ENCODE assay signal across 8 mouse cellular contexts in the genomic region with DNA sequence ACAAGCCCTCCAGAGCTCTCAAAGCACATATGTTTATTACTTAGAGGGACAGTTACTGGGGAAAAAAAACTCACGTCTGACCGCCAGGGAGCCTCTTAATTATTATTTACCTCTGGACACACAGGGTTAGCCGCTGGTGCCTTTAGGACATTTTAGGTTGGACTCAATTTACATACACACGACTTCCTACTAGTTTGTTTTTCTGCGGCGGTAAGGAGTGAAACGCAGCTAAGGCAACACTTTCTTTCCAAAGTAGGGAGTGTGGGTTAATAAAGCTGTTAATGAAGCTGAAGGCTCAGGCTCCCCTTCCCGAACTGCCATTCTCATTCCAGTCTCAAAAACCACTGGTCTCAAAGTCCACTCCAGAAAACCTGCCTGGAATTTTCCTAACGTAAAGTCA.
DNase-seq lines count a peak whose midpoint lies in the region; ATAC-seq and TF ChIP-seq lines count a peak whose summit lies in the region.

No protein-coding gene starts in this region.

- H3K9ac ChIP-seq in embryonic facial prominence, embryonic 12.5 days, result 0 out of 2 replicates have a peak overlapping the region, but pooled peaks have one; percentile 31
- peak overlapping the region; percentile 72 for H3K9ac ChIP-seq in kidney, embryonic 16.5 days (replicated peaks; ENCODE audit: low read length)
- H3K9ac ChIP-seq in neural tube, embryonic 12.5 days, result peak overlapping the region; percentile 44

- intact Hi-C loops in left cerebral cortex, adult 2 months (cut with DNase I), result loop anchor here (2.0 kb wide), 1 partner anchor 29 kb away; no protein-coding TSS in a partner anchor
- intact Hi-C loops in left cerebral cortex, postnatal 36 days (cut with DNase I), result loop anchor here (5.0 kb wide), 1 partner anchor 274 kb away; no protein-coding TSS in a partner anchor

- no peak; the same call in 1 of the 2 replicates for TF ChIP-seq CTCF in left cerebral cortex, adult 2 months (IDR thresholded peaks at IDR 0.05)

- no peak for DNase-seq in left cerebral cortex, adult 2 months (ENCODE audit: extremely low spot score in 1 of 2, low spot score in 2 of 2)
- DNase-seq in left cerebral cortex, postnatal 36 days (ENCODE audit: low spot score in 2 of 2), result no peak
- DNase-seq in embryo, embryonic 10.5 days (ENCODE audit: low spot score), result no peak
- no peak for DNase-seq in thymus, postnatal 25 days
- DNase-seq in cerebellum, adult 11 months, result no peak

- H3K27me3 ChIP-seq in embryonic facial prominence, embryonic 12.5 days, result no peaks in the 10 kb centered on the region
- no peaks in the 10 kb centered on the region for H3K27me3 ChIP-seq in kidney, embryonic 16.5 days (ENCODE audit: insufficient read depth, low read length)
- no peaks in the 10 kb centered on the region for H3K27me3 ChIP-seq in neural tube, embryonic 12.5 days (replicated peaks)

- no peaks in the 10 kb centered on the region for H3K9me3 ChIP-seq in embryonic facial prominence, embryonic 12.5 days
- no peaks in the 10 kb centered on the region for H3K9me3 ChIP-seq in kidney, embryonic 16.5 days (ENCODE audit: low read length)
- no peaks in the 10 kb centered on the region; the same call in 1 of the 2 replicates for H3K9me3 ChIP-seq in neural tube, embryonic 12.5 days

- peaks cover 25% of the 10 kb centered on the region; the same call in 1 of the 2 replicates for H3K36me3 ChIP-seq in embryonic facial prominence, embryonic 12.5 days
- H3K36me3 ChIP-seq in kidney, embryonic 16.5 days (ENCODE audit: insufficient read depth, low read length), result peaks cover 20% of the 10 kb centered on the region
- H3K36me3 ChIP-seq in neural tube, embryonic 12.5 days, result peaks cover 12% of the 10 kb centered on the region

- peak overlapping the region; percentile 56 for H3K4me3 ChIP-seq in left cerebral cortex, adult 2 months
- H3K4me3 ChIP-seq in embryonic facial prominence, embryonic 12.5 days, result peak overlapping the region; percentile 27
- H3K4me3 ChIP-seq in kidney, embryonic 16.5 days (ENCODE audit: low read length), result peak overlapping the region; percentile 55
- peak overlapping the region; percentile 20 for H3K4me3 ChIP-seq in neural tube, embryonic 12.5 days

- peak overlapping the region; percentile 85 for H3K27ac ChIP-seq in left cerebral cortex, adult 2 months
- peak overlapping the region; percentile 79 for H3K27ac ChIP-seq in embryonic facial prominence, embryonic 12.5 days
- H3K27ac ChIP-seq in kidney, embryonic 16.5 days (ENCODE audit: low read length), result peak overlapping the region; percentile 96
- H3K27ac ChIP-seq in neural tube, embryonic 12.5 days, result 0 out of 2 replicates have a peak overlapping the region, but pooled peaks have one; percentile 4

- peaks cover 31% of the 10 kb centered on the region for H3K4me1 ChIP-seq in embryonic facial prominence, embryonic 12.5 days
- peaks cover 37% of the 10 kb centered on the region for H3K4me1 ChIP-seq in kidney, embryonic 16.5 days (ENCODE audit: insufficient read depth, low read length)
- peaks cover 30% of the 10 kb centered on the region for H3K4me1 ChIP-seq in neural tube, embryonic 12.5 days

- H3K4me2 ChIP-seq in embryonic facial prominence, embryonic 12.5 days (replicated peaks), result peak overlapping the region; percentile 56
- H3K4me2 ChIP-seq in kidney, embryonic 16.5 days (replicated peaks; ENCODE audit: low read depth, low read length), result peak overlapping the region; percentile 77
- H3K4me2 ChIP-seq in neural tube, embryonic 12.5 days (replicated peaks), result peak overlapping the region; percentile 67

- ATAC-seq in embryonic facial prominence, embryonic 12.5 days (ENCODE audit: insufficient number of reproducible peaks, insufficient read depth, low FRiP score, low TSS enrichment), result no peak
- ATAC-seq in kidney, embryonic 16.5 days (ENCODE audit: low FRiP score, low TSS enrichment), result peak; percentile 6; the same call in 1 of the 2 replicates
- no peak for ATAC-seq in neural tube, embryonic 12.5 days (ENCODE audit: low FRiP score, low read depth)

- 1% methylated on average over 9 of the region's 9 CpGs for WGBS in embryonic facial prominence, embryonic 12.5 days
- WGBS in kidney, embryonic 16.5 days, result under 1% methylated on average over 9 of the region's 9 CpGs
- WGBS in neural tube, embryonic 12.5 days, result 2% methylated on average over 9 of the region's 9 CpGs

Comparison
In these comparisons a context has a peak if more than half of its experiments do, and no peak if none do; other contexts are left out.
1. H3K27ac ChIP-seq: peak in every context shown above with its lines; median percentile 96 in kidney, embryonic 16.5 days; 85 in left cerebral cortex, adult 2 months; 79 in embryonic facial prominence, embryonic 12.5 days; 4 in neural tube, embryonic 12.5 days.